Mouse (Mus musculus): Measurements from ENCODE around the gene Mdm2.

DNA sequence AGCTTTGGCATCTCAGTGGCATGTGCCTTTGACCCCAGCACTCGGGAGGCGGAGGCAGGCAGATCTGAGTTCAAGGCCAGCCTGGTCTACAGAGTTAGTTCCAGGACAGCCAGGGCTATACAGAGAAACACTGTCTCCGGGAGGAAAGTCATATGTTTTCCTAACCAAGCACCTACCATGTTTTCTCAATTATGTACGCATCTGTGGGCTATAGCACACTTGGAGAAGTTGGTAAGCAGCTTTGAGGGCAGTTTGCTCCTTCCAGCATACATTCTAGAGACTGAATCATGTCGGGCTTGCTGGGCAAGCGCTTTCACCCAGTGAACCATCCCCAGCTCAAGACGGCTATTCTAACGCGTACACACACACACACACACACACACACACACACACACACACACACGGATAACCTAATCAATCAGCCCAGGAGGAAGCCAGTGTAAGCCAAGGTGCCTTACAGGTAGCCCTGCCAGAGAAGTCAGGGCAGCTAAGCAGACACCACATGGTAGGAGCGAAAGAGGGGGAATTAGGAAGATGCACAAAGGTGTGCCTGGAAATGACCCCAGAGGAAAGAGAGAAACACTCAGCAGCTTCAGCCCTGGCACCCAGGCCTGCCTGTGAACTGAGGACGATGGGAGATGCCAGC is 29.6 kb downstream of the Mdm2 start:
- TF ChIP-seq CTCF (IDR thresholded peaks at IDR 0.05; ENCODE audit: borderline replicate concordance, insufficient read depth, low read length) (no peak), POLR2A (IDR thresholded peaks at IDR 0.05; ENCODE audit: low read depth, low read length) (no peak)

All from embryonic fibroblast, embryonic 13.5 days (primary cell).